In genomic region chr7:127712461-127713385, GRCm38 (mm10) we compare ENCODE assay signal across 8 mouse cellular contexts. TPM values are rescaled to one million over a fixed set of nuclear protein-coding genes. Genes with fewer than 3 reads are reported as not detected.
DNase-seq lines count a peak whose midpoint lies in the region; ATAC-seq and TF ChIP-seq lines count a peak whose summit lies in the region.

TSS of gene Ctf1 (plus strand) at chr7:127712736.

- H3K9me3 ChIP-seq in ES-Bruce4 (replicated peaks; ENCODE audit: control insufficient read depth, insufficient read depth, low read length, poor library complexity, severe bottlenecking), result no peaks in the 10 kb centered on the region
- no peaks in the 10 kb centered on the region for H3K9me3 ChIP-seq in forebrain, embryonic 13.5 days (replicated peaks)
- no peaks in the 10 kb centered on the region for H3K9me3 ChIP-seq in heart, postnatal 0 days (replicated peaks; ENCODE audit: control insufficient read depth, low read length)
- H3K9me3 ChIP-seq in liver, postnatal 0 days (ENCODE audit: low read length), result no peaks in the 10 kb centered on the region
- no peaks in the 10 kb centered on the region for H3K9me3 ChIP-seq in neural tube, embryonic 13.5 days

- H3K36me3 ChIP-seq in ES-Bruce4 (ENCODE audit: control insufficient read depth, insufficient read depth, low read length, poor library complexity, severe bottlenecking), result no peaks in the 10 kb centered on the region
- H3K36me3 ChIP-seq in forebrain, embryonic 13.5 days (ENCODE audit: poor library complexity, severe bottlenecking), result no peaks in the 10 kb centered on the region
- no peaks in the 10 kb centered on the region for H3K36me3 ChIP-seq in heart, postnatal 0 days (replicated peaks; ENCODE audit: control insufficient read depth, insufficient read depth, low read length)
- 0 out of 2 replicates have a peak, but pooled peaks cover 3% of the 10 kb centered on the region for H3K36me3 ChIP-seq in liver, postnatal 0 days (replicated peaks; ENCODE audit: insufficient read depth, low read length)
- H3K36me3 ChIP-seq in neural tube, embryonic 13.5 days, result no peaks in the 10 kb centered on the region

- no peaks in the 10 kb centered on the region for H3K27me3 ChIP-seq in ES-Bruce4 (ENCODE audit: control insufficient read depth, insufficient read depth, low read length, poor library complexity, severe bottlenecking)
- no peaks in the 10 kb centered on the region for H3K27me3 ChIP-seq in forebrain, embryonic 13.5 days
- H3K27me3 ChIP-seq in heart, postnatal 0 days (ENCODE audit: control insufficient read depth, insufficient read depth, low read length), result no peaks in the 10 kb centered on the region
- no peaks in the 10 kb centered on the region for H3K27me3 ChIP-seq in liver, postnatal 0 days (ENCODE audit: insufficient read depth, low read length)
- H3K27me3 ChIP-seq in neural tube, embryonic 13.5 days, result 0 out of 2 replicates have a peak, but pooled peaks cover 3% of the 10 kb centered on the region

- H3K4me1 ChIP-seq in ES-Bruce4 (ENCODE audit: control insufficient read depth, insufficient read depth, low read length), result no peaks in the 10 kb centered on the region
- H3K4me1 ChIP-seq in forebrain, embryonic 13.5 days, result peaks cover 40% of the 10 kb centered on the region
- peaks cover 18% of the 10 kb centered on the region for H3K4me1 ChIP-seq in heart, postnatal 0 days (ENCODE audit: control insufficient read depth, insufficient read depth)
- peaks cover 38% of the 10 kb centered on the region for H3K4me1 ChIP-seq in liver, postnatal 0 days (ENCODE audit: insufficient read depth)
- H3K4me1 ChIP-seq in neural tube, embryonic 13.5 days (replicated peaks), result peaks cover 33% of the 10 kb centered on the region

- peak within 1 kb of the TSS; percentile 95 for H3K27ac ChIP-seq in ES-Bruce4 (ENCODE audit: insufficient read depth, low read length)
- H3K27ac ChIP-seq in forebrain, embryonic 13.5 days, result peak within 1 kb of the TSS; percentile 88
- H3K27ac ChIP-seq in heart, postnatal 0 days (ENCODE audit: low read depth), result peak within 1 kb of the TSS; percentile 68
- H3K27ac ChIP-seq in liver, postnatal 0 days (ENCODE audit: low read depth), result peak within 1 kb of the TSS; percentile 78
- peak within 1 kb of the TSS; percentile 65 for H3K27ac ChIP-seq in neural tube, embryonic 13.5 days (replicated peaks)

- peak; percentile 65 for DNase-seq in c-Kit-positive CD71-positive TER-119-negative erythroid progenitor cells, embryonic 14.5 days (ENCODE audit: low read depth)
- peak; percentile 80 for DNase-seq in heart, postnatal 0 days (ENCODE audit: low spot score)
- DNase-seq in kidney, postnatal 4 days, result peak; percentile 88 to 91
- peak; percentile 77 for DNase-seq in liver, postnatal 0 days
- DNase-seq in thymus, adult 18-20 months, result peak; percentile 56 to 66

- ATAC-seq in forebrain, embryonic 13.5 days, result peak; percentile 63
- peak; percentile 37; the same call in 1 of the 2 replicates for ATAC-seq in heart, postnatal 0 days (ENCODE audit: insufficient read depth, low read depth)
- peak; percentile 39 for ATAC-seq in liver, postnatal 0 days
- ATAC-seq in neural tube, embryonic 13.5 days (ENCODE audit: low read depth), result peak; percentile 62

- H3K9ac ChIP-seq in ES-Bruce4 (ENCODE audit: low read depth, poor library complexity, severe bottlenecking), result peak within 1 kb of the TSS; percentile 65
- H3K9ac ChIP-seq in forebrain, embryonic 13.5 days, result peak within 1 kb of the TSS; percentile 53
- 0 out of 2 replicates have a peak within 1 kb of the TSS, but pooled peaks have one; percentile 28 for H3K9ac ChIP-seq in heart, postnatal 0 days (replicated peaks; ENCODE audit: low read depth, low read length)
- peak within 1 kb of the TSS; percentile 60 for H3K9ac ChIP-seq in liver, postnatal 0 days (replicated peaks)
- H3K9ac ChIP-seq in neural tube, embryonic 13.5 days, result peak within 1 kb of the TSS; percentile 56

- 2% methylated on average over 28 of the region's 28 CpGs for WGBS in forebrain, embryonic 13.5 days
- 5% methylated on average over 28 of the region's 28 CpGs for WGBS in heart, postnatal 0 days
- 6% methylated on average over 28 of the region's 28 CpGs for WGBS in liver, postnatal 0 days (ENCODE audit: insufficient replicate concordance)
- under 1% methylated on average over 28 of the region's 28 CpGs for WGBS in neural tube, embryonic 13.5 days

- H3K4me3 ChIP-seq in ES-Bruce4 (ENCODE audit: low read depth, low read length), result peak within 1 kb of the TSS; percentile 70
- H3K4me3 ChIP-seq in forebrain, embryonic 13.5 days, result peak within 1 kb of the TSS; percentile 32
- H3K4me3 ChIP-seq in heart, postnatal 0 days (ENCODE audit: low read depth, low read length), result peak within 1 kb of the TSS; percentile 33
- H3K4me3 ChIP-seq in liver, postnatal 0 days (ENCODE audit: low read depth, low read length), result peak within 1 kb of the TSS; percentile 41
- peak within 1 kb of the TSS; percentile 35 for H3K4me3 ChIP-seq in neural tube, embryonic 13.5 days

- 0 out of 2 replicates have a peak, but pooled peaks have one; percentile 3 for TF ChIP-seq EP300 in ES-Bruce4 (IDR thresholded peaks at IDR 0.05; ENCODE audit: insufficient read depth, low read depth, low read length)
- TF ChIP-seq EP300 in heart, postnatal 0 days (IDR thresholded peaks at IDR 0.05; ENCODE audit: low read depth), result no peak
- TF ChIP-seq EP300 in liver, postnatal 0 days (IDR thresholded peaks at IDR 0.05; ENCODE audit: low read depth), result no peak

- peak within 1 kb of the TSS; percentile 64 for H3K4me2 ChIP-seq in forebrain, embryonic 13.5 days
- H3K4me2 ChIP-seq in heart, postnatal 0 days (ENCODE audit: low read depth, low read length), result peak within 1 kb of the TSS; percentile 60
- peak within 1 kb of the TSS; percentile 73 for H3K4me2 ChIP-seq in liver, postnatal 0 days (ENCODE audit: low read depth, low read length)
- H3K4me2 ChIP-seq in neural tube, embryonic 13.5 days, result peak within 1 kb of the TSS; percentile 62

- TF ChIP-seq CTCF in ES-Bruce4 (IDR thresholded peaks at IDR 0.05; ENCODE audit: low read depth, low read length), result no peak
- no peak for TF ChIP-seq CTCF in heart, postnatal 0 days (IDR thresholded peaks at IDR 0.05; ENCODE audit: low read depth)
- no peak for TF ChIP-seq CTCF in liver, postnatal 0 days (IDR thresholded peaks at IDR 0.05; ENCODE audit: low read depth)

- peak; percentile 53 for TF ChIP-seq POLR2A in ES-Bruce4 (IDR thresholded peaks at IDR 0.05; ENCODE audit: insufficient read depth, low read length)

RNA-seq across cellular contexts. Expression of gene Ctf1, which starts in this region (rescaled TPM):
- polyA plus RNA-seq in ES-Bruce4 (2011; ENCODE audit: insufficient read depth, insufficient read length, low read depth, missing spikeins), result 8.8 and 13.9 TPM in 2 replicates
- polyA plus RNA-seq in forebrain, embryonic 13.5 days (2015; fragmentation: Nextera tagmentation; extraction: Ambion mirVana), result 3.8 and 4.4 TPM in 2 replicates
- total RNA-seq in heart, postnatal 0 days (2014; rRNA removed; ENCODE audit: low replicate concordance), result 9.3 and 11.1 TPM in 2 replicates
- polyA plus RNA-seq in heart, postnatal 0 days (2015; fragmentation: Nextera tagmentation; extraction: Ambion mirVana), result 2.6 and 3.1 TPM in 2 replicates
- 7.9 and 10.0 TPM in 2 replicates for polyA plus RNA-seq in liver, postnatal 0 days (2015; fragmentation: Nextera tagmentation; extraction: Ambion mirVana)
- 4.5 and 4.9 TPM in 2 replicates for polyA plus RNA-seq in neural tube, embryonic 13.5 days (2015; fragmentation: Nextera tagmentation; extraction: Ambion mirVana)

Comparison
In these comparisons a context has a peak if more than half of its experiments do, and no peak if none do; other contexts are left out.
1. Peak in every context shown above with its lines: DNase-seq, ATAC-seq, H3K4me3 ChIP-seq and H3K27ac ChIP-seq.